Mouse (Mus musculus) retina, postnatal 1 day (tissue): ENCODE measurements around the gene Acsf3.

Experiments used
- DNase-seq: peaks from one replicate; pipeline ENCODE4 v3.0.0-alpha.2; 2012

Gene Acsf3

GRCm38 (mm10) chr8:122812610-122813250 lies 37.4 kb downstream of the Acsf3 start:
- no peak for DNase-seq

- no peak for DNase-seq
Observed at GRCm38 (mm10) chr8:122814608-122815007, 39.3 kb downstream of the Acsf3 start.

DNA sequence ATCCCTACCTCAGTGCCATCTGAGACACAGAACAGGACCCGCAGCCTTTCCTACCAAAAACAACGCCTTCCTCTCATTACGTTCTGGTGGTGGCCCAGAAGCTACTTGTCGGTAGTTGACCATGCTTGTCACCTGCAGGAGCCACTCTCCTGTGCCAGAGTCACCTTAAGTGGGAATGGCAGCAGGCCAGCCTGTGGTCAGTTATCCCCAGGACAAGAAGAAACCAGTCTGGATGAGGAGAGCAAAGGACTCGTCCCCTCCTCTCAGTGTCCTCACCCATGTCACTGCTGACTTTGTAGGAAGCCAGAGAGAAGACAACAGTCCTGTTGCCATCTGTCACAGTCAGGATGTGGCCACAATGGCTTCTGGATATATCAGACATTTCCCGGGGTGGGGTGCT lies 41.7 kb downstream of the Acsf3 start:
- no peak for DNase-seq

GRCm38 (mm10) chr8:122817724-122818496 lies 42.6 kb downstream of the Acsf3 start:
- DNase-seq = peak; percentile 58

DNA sequence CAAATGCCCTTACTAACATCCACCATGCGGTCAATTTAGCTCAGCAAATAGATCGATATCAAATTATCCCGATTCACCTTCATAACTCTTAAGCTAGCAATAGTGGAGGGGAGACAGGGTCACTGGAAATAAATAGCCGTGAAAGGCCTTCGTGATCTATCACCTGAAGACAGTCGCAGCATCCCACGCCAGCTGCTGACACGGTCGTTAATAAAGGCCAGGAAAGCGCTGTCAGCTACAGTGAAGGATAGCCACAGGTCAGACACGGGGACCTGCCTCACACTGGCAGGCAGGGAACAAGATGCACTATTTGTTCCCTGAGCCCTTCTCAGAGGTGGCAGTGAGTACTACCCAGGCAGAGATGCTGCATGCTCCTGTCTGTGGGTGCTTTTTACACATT lies 44.5 kb downstream of the Acsf3 start:
- DNase-seq = no peak

- DNase-seq = no peak
Observed at GRCm38 (mm10) chr8:122824571-122824970, 49.3 kb downstream of the Acsf3 start.

GRCm38 (mm10) chr8:122824986-122825385 lies 49.7 kb downstream of the Acsf3 start:
- no peak for DNase-seq

DNA sequence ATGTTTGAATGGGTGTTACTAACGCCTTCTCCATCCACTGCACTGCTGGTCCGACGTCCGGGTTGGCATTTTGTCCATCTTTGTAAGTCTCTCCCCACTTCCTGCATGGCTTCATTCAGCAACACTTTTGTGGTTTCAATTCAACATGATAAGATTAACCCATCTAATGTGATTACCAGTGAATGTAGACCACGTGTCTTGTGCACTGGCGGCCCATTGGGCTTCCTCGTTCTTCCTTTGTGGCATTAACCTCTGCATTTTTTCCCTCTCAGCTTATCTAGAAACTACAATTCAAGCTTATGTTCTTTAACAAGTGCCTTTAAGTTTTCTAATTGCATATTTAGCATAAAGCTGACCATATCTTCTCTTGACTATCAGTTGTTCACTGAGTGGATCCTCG lies 50.1 kb downstream of the Acsf3 start:
- DNase-seq = no peak

DNA sequence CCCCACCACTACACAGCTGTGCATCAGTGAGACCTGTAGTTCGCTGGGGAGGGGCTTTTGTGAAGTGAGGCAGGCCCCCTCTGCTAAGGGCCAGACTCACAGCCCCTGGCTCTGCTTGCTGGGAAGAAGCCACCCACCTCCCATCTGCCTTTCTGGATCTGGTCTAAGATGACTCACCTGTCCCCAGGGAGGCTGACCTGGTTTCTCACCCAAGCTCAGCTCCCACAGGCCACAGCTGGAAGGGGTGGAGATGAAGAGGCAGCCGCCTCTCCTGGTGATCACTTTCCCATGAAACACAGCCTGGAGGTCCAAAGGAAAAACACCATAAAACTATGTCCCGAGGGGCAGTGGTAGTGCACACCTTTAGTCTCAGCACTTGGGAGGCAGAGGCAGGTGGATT lies 54.1 kb downstream of the Acsf3 start:
- no peak for DNase-seq

- DNase-seq = peak; percentile 86
Observed at GRCm38 (mm10) chr8:122830349-122831061, 55.2 kb downstream of the Acsf3 start.

GRCm38 (mm10) chr8:122834416-122834815 lies 59.1 kb downstream of the Acsf3 start:
- DNase-seq = peak; percentile 53

- peak; percentile 85 for DNase-seq
Observed at GRCm38 (mm10) chr8:122834971-122835370, 59.7 kb downstream of the Acsf3 start.

DNA sequence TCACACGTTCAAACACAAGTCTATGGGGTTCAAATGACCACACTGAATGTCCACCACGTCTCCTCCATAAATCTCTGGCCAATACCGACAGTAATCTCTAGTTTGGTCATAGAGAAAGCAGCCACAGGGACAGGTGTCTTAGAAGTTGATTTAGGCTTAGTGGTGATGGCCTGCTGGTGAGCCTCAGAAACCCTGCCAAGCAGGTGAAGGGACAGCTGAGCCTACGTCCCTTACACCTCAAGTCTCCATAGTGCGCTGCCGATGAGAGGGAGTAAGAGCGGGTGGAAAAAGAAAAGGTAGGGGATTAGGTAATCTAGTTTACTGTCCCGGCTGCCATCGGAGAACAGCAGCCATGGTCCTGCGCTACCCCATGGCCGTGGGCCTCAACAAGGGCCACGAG lies 60.9 kb downstream of the Acsf3 start:
- DNase-seq = no peak

DNA sequence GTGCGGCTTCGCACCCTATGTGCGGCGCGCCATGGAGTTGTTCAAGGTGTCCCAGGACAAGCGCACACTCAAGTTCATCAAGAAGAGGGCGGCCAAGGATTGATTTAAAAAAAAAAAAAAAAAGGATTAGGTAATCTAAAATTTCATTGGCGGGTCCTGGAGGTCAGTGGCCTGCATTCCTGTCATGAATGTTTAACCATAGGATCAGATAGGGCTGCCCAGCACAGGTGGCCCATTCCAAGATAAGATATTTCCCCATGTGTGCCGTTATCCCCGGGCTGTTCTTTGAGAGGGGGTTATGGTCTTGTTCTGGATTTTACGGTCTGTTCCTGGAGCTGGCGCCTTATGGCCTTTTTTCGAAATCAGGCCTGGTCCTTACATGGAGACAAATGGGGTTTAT lies 61.4 kb downstream of the Acsf3 start:
- no peak for DNase-seq

DNA sequence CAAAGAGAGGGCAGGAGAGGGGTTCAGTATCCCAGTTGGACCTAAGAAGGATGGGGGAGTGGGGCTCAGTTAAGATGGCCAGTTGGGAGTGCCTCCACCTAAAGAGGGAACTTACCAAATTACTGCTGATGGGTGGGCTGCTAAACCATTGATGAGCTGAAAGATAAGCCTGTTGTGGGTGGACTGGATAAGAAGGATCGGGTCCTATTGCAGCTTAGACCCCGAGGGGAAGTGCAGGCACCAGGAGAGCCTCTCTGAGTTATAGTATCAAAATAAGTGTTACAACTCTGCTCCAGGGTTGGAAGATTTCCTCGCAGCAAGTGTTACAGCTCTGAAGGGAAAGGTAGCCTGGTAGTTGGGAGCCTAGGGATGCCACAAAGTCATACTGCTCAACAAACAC lies 68.9 kb downstream of the Acsf3 start:
- no peak for DNase-seq

DNA sequence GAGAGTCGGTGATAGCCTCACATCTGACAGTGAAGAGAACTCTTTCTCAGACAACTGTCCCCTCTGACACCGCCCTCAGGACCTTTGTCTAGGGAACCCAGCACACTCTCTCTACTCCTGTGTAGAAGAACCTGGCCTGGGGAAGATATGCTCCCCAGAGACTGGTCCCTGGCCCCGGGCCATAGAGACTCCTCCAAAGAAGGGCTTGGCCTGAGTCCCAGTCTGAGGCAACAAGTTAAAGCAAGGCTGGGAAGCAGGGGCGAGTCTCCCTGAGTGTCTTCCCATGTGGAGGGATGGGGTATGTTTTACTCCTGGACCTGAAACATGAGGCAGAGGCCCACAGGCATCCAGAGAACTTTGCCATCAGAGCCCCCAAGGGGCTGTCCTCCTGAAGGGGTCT lies 70.4 kb downstream of the Acsf3 start:
- no peak for DNase-seq

- peak; percentile 83 for DNase-seq
Observed at GRCm38 (mm10) chr8:122847829-122848561, 72.7 kb downstream of the Acsf3 start, which contains the start of gene Cdh15. Cdh15 (plus strand) TSS chr8:122847966.

DNA sequence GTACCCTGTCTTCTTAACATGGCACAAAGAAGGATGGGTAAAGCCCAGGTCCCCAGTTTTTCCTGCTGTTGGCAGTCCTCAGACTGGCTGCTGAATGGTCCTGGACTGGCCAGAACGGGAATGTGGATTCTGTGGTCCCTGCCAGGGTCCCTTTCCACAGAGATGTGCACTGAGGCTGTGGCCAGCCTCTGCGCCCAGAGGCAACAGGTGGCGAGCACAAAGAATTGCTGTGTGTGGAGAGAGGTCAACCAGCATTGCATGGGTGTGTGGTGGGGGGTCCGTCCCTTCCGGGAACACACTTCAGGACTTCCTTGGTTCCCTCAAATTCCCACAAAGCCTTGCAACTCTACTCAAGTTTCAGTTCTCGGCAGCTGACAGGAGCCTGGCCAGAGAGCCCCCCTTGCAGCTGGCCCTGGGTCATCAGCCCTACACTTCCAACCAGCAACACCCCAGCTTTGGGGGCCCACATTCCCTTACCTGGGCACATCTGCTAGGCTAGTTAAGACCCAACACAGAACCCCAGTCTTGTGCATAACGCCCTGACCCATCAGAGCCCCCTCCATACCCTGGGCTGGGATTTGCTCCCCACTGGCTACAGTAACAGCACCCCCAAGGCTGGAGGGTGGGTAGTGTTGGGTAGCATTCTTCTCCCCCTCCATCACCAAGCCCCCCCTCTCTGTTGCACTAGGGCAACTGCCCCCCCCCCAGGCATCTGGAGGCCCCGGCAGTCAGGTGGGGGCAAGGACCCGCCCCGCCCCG lies 74.0 kb downstream of the Acsf3 start:
- DNase-seq = no peak

- DNase-seq = no peak
Observed at GRCm38 (mm10) chr8:122850641-122851240, 75.5 kb downstream of the Acsf3 start.

DNA sequence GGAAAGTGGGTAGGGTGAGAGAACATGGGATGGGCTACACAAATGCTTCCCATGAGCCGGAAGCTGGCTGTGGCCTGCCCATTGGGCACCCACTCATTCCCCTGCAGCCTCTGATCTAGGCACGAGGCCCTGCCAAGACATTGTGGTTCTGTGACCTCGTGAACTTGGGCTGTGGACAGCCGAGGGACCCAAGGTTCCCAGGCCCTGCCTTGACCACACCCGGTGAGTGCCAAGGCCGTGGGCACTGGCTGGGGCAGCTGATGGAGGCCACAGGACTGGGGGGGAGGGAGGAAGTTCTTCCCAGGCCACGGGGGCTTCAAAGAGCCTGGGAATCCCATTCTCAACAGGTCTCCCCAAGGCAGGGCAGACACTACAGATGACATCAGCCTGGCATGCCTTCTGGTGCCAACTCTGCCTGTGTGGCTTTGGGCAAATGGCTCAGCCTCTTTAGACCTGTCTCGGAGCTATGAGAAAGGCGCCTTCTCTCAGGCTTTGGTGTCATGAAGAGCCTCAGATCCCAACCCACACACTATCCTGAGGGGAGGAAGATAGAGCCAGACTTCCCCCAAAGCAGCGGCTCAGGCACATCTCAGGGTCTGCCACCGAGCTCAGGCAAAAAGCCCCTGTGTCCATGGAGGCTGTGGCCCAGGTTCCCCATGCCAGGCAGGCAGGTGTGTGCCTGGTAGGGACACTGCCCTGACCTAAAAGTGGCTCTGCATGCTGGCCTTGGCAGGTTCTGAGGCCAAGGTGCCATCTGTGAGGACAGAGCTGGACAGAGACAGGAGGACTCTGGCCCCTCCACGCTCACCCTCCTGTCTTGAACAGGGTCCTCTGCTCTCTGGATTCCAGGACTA lies 76.6 kb downstream of the Acsf3 start:
- DNase-seq = no peak

DNA sequence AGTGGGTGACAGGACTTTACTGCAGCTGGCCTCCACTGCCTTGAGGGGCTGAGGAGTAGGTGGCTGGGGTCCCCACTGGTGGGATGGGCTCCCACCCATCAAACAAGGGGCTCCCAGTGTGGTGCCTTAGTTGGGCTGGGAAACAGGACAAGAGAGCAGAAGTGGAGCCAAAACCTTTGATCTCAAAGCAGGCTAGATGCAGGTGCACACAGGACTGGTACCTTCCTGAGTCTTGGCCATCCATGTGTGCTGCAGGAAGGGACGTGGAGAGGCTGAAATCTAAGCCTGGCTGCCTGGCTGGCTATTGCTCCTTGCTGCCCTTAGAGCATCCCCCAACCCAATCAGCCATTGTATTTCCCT lies 77.2 kb downstream of the Acsf3 start:
- no peak for DNase-seq
